Mouse (Mus musculus) ovary, postnatal 10 days (tissue): ENCODE results near the gene BC067074.

Experiments used
- DNase-seq: peaks from one replicate; pipeline ENCODE4 v3.0.0; 2022; ENCODE audit warnings: low spot score

The BC067074 gene

GRCm38 (mm10) chr13:113321972-113322371 is 29.0 kb downstream of the BC067074 start:
- DNase-seq = no peak

GRCm38 (mm10) chr13:113324241-113324640 is 31.3 kb downstream of the BC067074 start:
- DNase-seq = no peak

- no peak for DNase-seq
Measured at GRCm38 (mm10) chr13:113325678-113326077, 32.7 kb downstream of the BC067074 start.

- no peak for DNase-seq
Measured at GRCm38 (mm10) chr13:113332256-113332655, 39.3 kb downstream of the BC067074 start.

GRCm38 (mm10) chr13:113333374-113333773 is 40.4 kb downstream of the BC067074 start:
- no peak for DNase-seq

GRCm38 (mm10) chr13:113333931-113334330 is 41.0 kb downstream of the BC067074 start:
- DNase-seq = no peak

GRCm38 (mm10) chr13:113334773-113335172 is 41.8 kb downstream of the BC067074 start:
- no peak for DNase-seq

- peak; percentile 9 for DNase-seq
Measured at GRCm38 (mm10) chr13:113337223-113337858, 44.4 kb downstream of the BC067074 start.

GRCm38 (mm10) chr13:113340644-113341043 is 47.7 kb downstream of the BC067074 start:
- DNase-seq = no peak

- DNase-seq = no peak
Measured at GRCm38 (mm10) chr13:113341161-113341560, 48.2 kb downstream of the BC067074 start.

- DNase-seq = no peak
Measured at GRCm38 (mm10) chr13:113342355-113342919, 49.5 kb downstream of the BC067074 start.

GRCm38 (mm10) chr13:113350743-113351430 is 57.9 kb downstream of the BC067074 start:
- no peak for DNase-seq

GRCm38 (mm10) chr13:113353546-113353945 is 60.6 kb downstream of the BC067074 start:
- no peak for DNase-seq

GRCm38 (mm10) chr13:113353955-113354354 is 61.0 kb downstream of the BC067074 start:
- DNase-seq = no peak

- no peak for DNase-seq
Measured at GRCm38 (mm10) chr13:113355022-113355421, 62.1 kb downstream of the BC067074 start.

GRCm38 (mm10) chr13:113357438-113358144 is 64.6 kb downstream of the BC067074 start:
- DNase-seq = no peak

GRCm38 (mm10) chr13:113359676-113360075 is 66.7 kb downstream of the BC067074 start:
- DNase-seq = no peak

GRCm38 (mm10) chr13:113365976-113366375 is 73.0 kb downstream of the BC067074 start:
- no peak for DNase-seq

GRCm38 (mm10) chr13:113368931-113369579 is 76.1 kb downstream of the BC067074 start:
- DNase-seq = no peak

- no peak for DNase-seq
Measured at GRCm38 (mm10) chr13:113369622-113370021, 76.7 kb downstream of the BC067074 start.

- no peak for DNase-seq
Measured at GRCm38 (mm10) chr13:113373291-113374083, 80.5 kb downstream of the BC067074 start.

GRCm38 (mm10) chr13:113374084-113374405 is 81.1 kb downstream of the BC067074 start:
- no peak for DNase-seq
